Mouse (Mus musculus): Measurements from ENCODE around the gene Fam19a5.

- TF ChIP-seq GATA1 (IDR thresholded peaks at IDR 0.05; ENCODE audit: low read length) (no peak), TAL1 (IDR thresholded peaks at IDR 0.05; ENCODE audit: low read length) (no peak)
Observed at GRCm38 (mm10) chr15:87518161-87518560, 25.9 kb upstream of the Fam19a5 start.

Measured in erythroblast, embryonic 14.5 days (primary cell).